Mouse (Mus musculus) liver, embryonic 14 days (tissue): Measurements from ENCODE around the gene Smc5. TPM values are rescaled to one million over a fixed set of nuclear protein-coding genes. Genes with fewer than 3 reads are reported as not detected.

Source experiments
- polyA plus RNA-seq: library from polyadenylated mRNA; depleted of rRNA; stranded (reverse); fragments of >200 nt; gene quantifications from 2 replicates; pipeline ENCODE4 v1.2.3, GENCODE M21; 2012; rRNA removed

The Smc5 gene
- polyA plus RNA-seq = 16.2 and 16.4 TPM in 2 replicates

DNA sequence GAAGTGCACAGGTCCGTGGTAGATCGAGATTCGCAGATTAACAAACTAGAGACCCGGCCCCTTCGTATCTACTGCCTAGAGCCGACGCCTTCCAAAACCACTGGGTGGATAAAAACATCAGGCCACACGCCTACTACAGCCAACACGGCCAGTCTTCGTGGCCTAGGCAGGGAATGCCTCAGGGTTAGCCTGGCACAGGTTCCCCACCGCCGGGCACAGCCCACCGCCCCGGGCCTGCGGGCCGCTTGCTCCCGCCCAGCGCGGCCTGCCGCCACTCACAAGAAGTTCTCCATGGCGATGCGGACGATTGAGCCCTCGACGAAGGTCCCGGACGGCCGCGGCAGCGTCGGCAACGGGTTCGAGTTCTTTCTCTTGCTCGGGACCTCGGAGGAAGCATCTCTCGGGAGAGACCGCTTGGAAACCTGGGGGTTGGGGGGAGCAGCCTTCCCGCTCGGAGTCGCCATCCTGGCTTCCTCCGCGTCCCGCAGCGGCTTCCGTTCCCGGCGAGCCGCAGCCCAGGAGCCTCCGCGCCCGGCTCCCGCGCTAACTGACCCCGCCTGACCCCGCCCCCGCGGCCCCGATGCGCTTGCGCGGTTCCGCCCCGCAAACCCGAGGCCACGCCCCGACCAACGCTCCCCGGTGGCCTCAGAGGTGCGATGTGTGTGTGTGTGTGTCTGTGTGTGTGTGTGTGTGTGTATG is at the start of gene Smc5:
Gene Smc5, minus strand, starts transcription at position 543 of the 699 bp plus-strand sequence.

Other genes with a start within 250 kb of the Smc5 start
- 0.86 and 0.91 TPM in 2 replicates for gene Klf9, start 132.7 kb downstream of the Smc5 start, polyA plus RNA-seq
- gene Mamdc2, start 174.5 kb upstream of the Smc5 start, polyA plus RNA-seq = 0.20 and 0.22 TPM in 2 replicates